Mouse (Mus musculus) bone marrow macrophage, adult 2 months (primary cell): ENCODE results near the gene Tpbpa. TPM values are rescaled to one million over a fixed set of nuclear protein-coding genes. Genes with fewer than 3 reads are reported as not detected.

Source experiments
- H3K27ac ChIP-seq: 2 replicates; pipeline ENCODE4 v1.5.1; 2012; ENCODE audit warnings: low read depth, low read length; ENCODE audit not compliant: insufficient read depth
- H3K4me1 ChIP-seq: 2 replicates; pipeline ENCODE4 v1.6.1; 2012; ENCODE audit warnings: low read length; ENCODE audit not compliant: control insufficient read depth, insufficient read depth
- H3K4me3 ChIP-seq: 2 replicates; pipeline ENCODE4 v1.5.1; 2012; ENCODE audit warnings: mild to moderate bottlenecking, low read length, moderate library complexity; ENCODE audit not compliant: insufficient read depth
- CTCF ChIP-seq: IDR thresholded peaks from 2 replicates; pipeline ENCODE4 v1.5.1; 2012; ENCODE audit warnings: low read depth, mild to moderate bottlenecking, low read length, moderate library complexity
- POLR2A ChIP-seq: IDR thresholded peaks from 2 replicates; pipeline ENCODE4 v1.6.1; 2012; ENCODE audit warnings: mild to moderate bottlenecking, low read depth, low read length, borderline replicate concordance
- polyA plus RNA-seq: library from polyadenylated mRNA; stranded (reverse); fragments of >200 nt; gene quantifications from 2 replicates; pipeline ENCODE4 v1.2.4, GENCODE M21; 2012; ENCODE audit not compliant: missing spikeins, insufficient read depth, insufficient read length

Tpbpa gene
- polyA plus RNA-seq, 1 experiment: not detected

DNA sequence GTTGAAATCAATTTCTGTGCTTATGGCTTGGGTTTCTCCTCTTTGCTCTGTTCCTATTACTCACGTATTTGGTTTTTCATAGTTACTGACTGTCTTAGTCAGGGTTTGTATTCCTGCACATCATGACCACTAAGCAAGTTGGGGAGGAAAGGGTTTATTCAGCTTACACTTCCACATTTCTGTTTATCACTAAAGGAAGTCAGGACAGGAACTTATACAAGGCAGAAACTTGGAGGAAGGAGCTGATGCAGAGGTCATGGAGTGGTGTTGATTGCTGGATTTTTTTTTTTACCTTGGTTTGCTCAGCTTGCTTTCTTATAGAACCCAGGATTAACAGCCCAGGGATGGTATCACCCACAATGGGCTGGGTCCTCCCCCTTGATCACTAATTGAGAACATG lies 49.5 kb downstream of the Tpbpa start:
- TF ChIP-seq POLR2A (no peak), CTCF (no peak)
- H3K4me1 ChIP-seq: peaks cover 31% of the 10 kb centered on the region
- peak overlapping the region; percentile 100 for H3K27ac ChIP-seq
- H3K4me3 ChIP-seq: peak overlapping the region; percentile 32; the same call in 1 of the 2 replicates

Other genes starting within 250 kb of the Tpbpa start
- gene BC051665, start 155.6 kb downstream of the Tpbpa start, polyA plus RNA-seq: not detected in 2 replicates
- not detected in 2 replicates for gene Ctsll3, start 139.1 kb downstream of the Tpbpa start, polyA plus RNA-seq
- not detected in 2 replicates for gene 4930486L24Rik, start 77.5 kb downstream of the Tpbpa start, polyA plus RNA-seq
- gene Gm49392, start 45.1 kb downstream of the Tpbpa start, polyA plus RNA-seq: 1.7 TPM in 1 of 2 replicates, not detected in the other
- gene Ctla2b, start 44.5 kb downstream of the Tpbpa start, polyA plus RNA-seq: 80.7 and 81.4 TPM in 2 replicates
- not detected in 2 replicates for gene Tpbpb, start 37.1 kb downstream of the Tpbpa start, polyA plus RNA-seq
- gene Gm49393, start 6.4 kb downstream of the Tpbpa start, polyA plus RNA-seq: not detected in 2 replicates
- 15.9 TPM in 1 of 2 replicates, not detected in the other for gene Gm49391, start 5.4 kb downstream of the Tpbpa start, polyA plus RNA-seq
- 14.7 and 16.8 TPM in 2 replicates for gene Ctla2a, start 5.4 kb downstream of the Tpbpa start, polyA plus RNA-seq
- gene Ctsj, start 64.0 kb upstream of the Tpbpa start, polyA plus RNA-seq: not detected in 2 replicates
- not detected in 2 replicates for gene Ctsq, start 98.6 kb upstream of the Tpbpa start, polyA plus RNA-seq
- gene Ctsr, start 222.3 kb upstream of the Tpbpa start, polyA plus RNA-seq: not detected in 2 replicates